Mouse (Mus musculus): ENCODE data around the gene Mfap3.
"Not testable (repeated sequence)": the region's sequence is repeated elsewhere in the genome, so short reads cannot be mapped to it uniquely, and the experiment has no call there.

Gene Mfap3

DNA sequence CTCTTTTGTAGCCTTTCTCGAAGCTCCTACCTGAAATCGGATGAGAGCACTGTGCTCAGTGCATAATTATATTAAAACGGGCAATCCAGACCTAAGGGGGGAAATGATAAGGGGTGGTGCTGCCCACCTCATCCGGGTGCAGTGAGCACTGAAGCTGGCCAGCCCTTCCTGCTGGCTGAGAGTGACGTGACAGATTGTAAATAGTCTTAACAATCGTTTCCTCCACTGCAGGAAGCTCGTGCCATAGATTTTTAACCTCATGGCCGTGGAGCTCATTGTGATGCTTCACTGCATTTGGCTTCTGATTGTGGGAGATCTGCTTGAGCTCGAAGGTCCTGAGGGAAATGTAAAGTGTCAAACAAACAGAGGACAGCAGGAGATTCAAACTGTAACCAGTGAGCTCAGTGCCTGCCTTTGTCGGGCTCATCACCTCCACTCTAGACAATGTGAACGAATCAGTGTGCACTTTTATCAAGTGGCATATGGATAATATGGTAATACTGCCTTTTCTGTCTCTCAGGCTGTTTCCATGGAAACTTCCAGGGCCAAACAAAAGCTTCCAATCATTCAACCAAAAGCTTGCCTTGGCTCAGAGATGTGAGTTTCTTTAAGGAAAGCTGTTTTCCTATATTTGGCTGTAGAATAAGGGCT lies 13.0 kb downstream of the Mfap3 start:
- no peak for DNase-seq (ENCODE audit: low read depth)

DNA sequence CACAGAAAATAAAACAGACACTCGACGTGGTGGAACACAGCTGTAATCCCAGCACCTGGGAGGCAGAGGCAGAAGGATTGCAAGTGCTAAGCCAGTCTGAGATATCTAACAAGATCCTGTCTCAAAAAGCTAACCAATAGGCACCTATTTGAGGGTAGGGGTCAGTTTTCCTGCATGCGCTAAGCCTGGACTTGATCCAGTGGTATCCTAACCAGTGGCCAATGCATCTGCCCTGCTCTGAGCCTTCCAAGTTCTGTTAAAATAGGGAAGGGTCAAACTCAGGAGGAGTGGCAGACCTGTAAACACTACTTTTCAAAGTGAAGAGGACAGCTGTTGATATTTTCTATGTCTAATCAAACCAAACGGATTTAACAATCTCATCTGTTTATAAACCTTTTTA lies 13.8 kb downstream of the Mfap3 start:
- DNase-seq (ENCODE audit: low read depth) = no peak

DNA sequence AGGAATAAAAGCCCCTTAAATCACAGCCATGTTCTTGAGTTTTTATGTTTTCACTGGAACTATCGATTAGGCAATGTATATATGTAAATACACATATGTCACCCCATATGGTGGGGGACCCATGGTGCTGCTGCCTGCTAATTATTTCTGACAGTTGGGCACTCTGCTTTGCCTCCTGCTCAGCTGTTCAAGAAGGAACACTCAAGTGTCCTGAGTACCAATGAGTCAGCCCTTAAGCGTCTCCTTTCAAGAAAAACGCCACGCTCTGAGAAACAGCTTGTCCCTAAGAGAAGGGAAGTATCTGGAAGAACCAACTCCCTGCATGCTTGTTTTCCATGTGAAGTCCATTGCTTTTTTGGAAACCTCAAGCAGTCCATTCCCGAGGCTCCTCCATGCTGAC lies 17.4 kb downstream of the Mfap3 start:
- no peak for DNase-seq (ENCODE audit: low read depth)

DNA sequence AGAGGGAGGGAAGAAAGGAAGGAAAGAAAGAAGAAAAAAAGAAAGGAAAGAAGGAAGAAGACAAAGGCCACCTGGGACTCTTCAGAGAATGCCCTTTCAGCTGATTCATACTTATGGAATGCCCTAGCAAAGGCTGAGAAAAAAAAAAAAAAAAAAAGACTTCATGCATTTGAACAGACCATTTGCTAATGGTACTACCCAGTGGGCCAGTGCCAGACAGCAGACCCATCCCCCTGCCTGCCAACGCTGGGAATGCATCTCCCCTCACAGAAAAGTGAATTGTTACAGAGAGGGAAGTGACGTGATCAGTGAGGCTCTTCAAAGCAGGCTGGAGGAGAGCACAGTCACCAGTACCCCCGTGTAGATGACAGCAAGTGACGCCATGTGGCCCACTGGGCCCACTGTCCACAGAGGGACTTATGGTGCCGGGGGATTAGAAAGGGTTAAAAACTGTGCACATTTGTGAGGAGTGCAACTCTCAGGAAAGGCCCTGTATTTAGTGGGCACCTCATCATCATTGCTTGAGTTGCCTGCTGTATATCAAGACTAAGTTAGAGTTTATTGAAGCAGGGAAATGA lies 21.5 kb downstream of the Mfap3 start:
- no peak for DNase-seq (ENCODE audit: low read depth)

DNA sequence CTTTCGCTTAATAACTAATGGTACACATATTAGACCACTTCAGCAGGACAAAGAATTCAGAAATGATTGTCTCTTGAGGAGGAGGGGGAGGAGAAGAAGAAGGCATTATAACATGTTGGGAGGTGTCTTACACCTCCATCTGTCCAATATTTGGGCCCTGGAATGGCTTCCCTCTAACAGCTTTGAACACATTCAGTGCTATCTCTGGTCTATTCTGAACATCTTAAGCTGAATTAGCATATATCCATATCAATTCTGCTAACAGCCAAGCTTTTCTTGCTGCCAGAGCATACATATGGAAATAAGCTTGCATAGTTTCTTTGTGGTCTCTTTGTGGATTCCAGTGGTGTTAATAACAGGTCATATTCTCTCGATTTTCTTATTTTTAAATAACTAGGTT lies 22.2 kb downstream of the Mfap3 start:
- DNase-seq (ENCODE audit: low read depth) = no peak

DNA sequence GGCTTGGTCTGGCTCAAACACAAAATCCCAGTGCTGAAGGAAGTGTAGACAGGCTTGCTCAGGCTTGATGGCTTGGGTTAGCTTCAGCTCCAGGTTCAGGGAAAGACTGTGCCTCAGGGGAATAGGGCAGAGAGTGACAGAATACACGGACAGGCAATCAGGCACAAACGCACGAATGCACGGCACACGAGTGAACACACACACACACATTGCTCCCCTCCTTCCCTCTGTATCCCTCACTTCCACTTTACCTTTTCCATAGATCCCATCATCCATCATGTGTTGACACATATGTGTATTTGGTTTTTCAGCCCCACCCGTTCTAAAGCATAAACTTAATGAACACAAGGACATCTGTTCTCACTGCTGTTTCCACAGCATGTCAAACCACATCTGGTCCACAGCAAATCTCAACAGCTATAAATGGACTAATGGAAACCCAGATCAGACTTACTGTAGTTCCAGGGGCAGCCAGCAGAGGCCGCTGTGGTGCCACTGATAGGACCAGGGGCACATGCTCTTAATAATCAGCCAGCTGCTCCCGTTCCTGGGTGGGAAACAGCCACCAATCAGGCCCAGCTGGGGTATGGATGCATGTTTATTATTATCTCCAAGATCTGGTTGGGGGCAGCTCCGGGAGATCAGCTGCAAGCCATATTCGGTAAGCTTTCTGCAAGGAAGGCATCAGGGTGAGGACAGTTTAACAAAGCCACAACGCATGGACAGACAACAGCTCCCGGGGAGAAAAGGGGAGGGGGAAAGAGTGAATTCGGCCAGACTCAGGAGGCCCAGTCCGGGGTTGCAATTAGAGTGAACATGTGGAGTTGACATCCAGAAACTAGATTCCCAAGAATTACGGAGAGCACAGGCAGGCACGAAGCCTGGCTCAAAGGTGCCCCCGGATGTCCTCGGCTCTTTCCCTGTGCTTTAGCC lies 30.4 kb downstream of the Mfap3 start:
- peak; percentile 88 for DNase-seq (ENCODE audit: low read depth)

DNA sequence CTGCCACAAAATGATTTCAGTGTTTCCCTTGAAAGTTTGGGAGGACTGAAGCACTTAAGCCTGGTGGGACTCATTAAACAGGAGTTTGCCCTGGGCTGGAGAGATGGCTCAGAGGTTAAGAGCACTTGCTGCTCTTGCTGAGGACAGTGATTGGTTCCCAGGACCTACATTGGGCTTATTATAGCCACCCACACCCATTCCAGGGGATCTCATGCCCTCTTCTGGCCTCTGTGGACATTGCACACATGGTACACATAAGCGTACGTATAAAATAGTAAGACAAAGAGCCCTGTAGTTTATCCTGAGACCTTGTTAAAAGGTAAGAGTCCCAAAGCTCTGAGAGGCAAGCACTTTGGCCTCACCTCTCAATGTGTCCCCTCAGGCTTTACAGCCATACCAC lies 31.8 kb downstream of the Mfap3 start:
- no peak for DNase-seq (ENCODE audit: low read depth)

DNA sequence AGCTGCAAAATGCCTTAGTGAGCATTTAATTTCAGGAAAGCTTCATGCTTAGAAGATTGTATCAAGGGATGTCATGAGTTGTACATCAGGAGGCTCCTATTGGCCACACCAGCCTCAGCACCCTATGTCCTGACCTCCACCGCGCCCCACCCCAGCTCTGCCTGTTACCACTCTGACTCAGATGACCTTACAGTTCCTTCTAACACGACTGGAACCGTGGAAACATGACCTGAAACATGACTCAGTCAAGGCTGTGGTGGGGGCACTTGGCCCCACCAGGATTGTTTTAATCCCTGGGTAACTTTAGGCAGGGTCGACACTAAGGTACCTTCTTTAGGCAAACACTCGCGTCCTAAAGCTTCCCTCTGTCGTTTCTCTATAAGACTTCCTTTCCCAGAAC lies 32.6 kb downstream of the Mfap3 start:
- no peak for DNase-seq (ENCODE audit: low read depth)

DNA sequence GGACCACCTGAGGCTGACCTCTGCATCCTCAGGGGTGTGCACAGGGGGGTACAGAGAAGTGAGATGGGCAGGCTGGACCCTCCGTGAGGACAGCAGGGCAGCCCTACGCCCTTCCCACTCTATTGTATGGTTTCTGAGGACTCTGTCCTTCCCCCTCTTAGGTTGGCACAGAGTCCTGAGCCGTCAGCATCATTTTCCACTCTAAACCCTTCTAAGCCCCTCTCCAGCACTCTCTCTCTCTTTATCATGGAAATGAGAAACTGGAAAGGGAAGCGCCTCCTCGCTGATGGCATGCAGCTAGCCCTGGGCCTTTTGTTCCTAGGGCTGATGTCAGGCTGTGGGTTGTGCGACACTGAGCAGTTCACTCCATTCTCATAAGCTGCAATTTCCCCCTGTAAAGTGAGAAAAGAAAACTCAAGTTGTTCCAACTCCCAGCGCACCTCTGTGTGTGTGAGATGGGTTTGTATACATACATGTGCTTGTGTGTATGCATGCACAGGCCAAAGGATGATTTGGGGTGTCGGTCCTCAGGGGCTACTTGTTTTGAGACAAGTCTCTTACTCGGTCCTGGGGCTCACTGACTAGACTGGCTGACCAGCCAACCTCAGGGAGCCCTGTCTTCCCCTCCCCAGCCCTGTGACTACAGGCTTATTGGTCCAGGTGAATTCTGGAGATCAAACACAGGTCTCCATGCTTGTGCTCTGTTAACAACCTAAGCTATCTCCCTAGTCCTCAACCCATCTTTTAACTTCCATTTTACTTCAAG lies 34.7 kb downstream of the Mfap3 start:
- DNase-seq (ENCODE audit: low read depth) = no peak

DNA sequence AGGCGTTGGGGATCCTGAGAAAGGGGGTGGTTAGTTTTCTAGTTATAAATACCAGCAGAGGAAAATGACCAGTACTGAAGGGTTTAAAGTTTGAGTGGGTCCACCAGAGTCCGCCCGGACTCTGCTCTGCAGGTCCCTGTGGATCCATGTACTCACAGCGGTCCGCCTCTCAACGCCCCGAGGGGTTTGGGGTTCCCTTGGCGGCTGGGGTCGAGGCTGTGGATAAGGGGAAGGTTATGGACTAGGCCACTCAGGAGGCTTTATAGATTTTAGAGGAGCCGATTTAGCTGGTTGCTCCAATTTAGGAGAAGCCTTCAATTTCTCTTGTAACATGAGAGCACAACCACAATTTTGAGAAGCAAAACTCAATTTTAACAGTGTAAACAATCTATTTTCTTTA lies 39.5 kb downstream of the Mfap3 start:
- not testable (repeated sequence) for DNase-seq (ENCODE audit: low read depth)

DNA sequence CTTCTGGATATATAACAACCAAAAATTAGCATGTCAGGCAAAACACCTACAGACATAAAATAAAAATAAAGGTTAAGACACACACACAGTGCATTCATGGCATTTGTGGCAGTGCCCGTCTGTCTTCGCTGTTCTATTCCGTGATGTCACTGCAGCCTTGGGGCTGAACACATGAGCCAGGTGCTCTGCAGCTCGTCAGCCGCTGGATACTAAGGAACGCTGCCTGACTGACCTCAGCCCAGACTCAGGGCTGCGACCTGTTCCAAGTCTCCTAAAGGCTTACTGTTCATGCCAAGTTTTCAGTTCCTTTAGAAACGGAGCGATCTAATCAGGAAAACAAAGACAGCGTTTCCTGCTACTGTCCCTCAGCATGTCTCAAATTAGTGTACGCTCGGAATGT lies 46.1 kb downstream of the Mfap3 start:
- DNase-seq (ENCODE audit: low read depth) = no peak

DNA sequence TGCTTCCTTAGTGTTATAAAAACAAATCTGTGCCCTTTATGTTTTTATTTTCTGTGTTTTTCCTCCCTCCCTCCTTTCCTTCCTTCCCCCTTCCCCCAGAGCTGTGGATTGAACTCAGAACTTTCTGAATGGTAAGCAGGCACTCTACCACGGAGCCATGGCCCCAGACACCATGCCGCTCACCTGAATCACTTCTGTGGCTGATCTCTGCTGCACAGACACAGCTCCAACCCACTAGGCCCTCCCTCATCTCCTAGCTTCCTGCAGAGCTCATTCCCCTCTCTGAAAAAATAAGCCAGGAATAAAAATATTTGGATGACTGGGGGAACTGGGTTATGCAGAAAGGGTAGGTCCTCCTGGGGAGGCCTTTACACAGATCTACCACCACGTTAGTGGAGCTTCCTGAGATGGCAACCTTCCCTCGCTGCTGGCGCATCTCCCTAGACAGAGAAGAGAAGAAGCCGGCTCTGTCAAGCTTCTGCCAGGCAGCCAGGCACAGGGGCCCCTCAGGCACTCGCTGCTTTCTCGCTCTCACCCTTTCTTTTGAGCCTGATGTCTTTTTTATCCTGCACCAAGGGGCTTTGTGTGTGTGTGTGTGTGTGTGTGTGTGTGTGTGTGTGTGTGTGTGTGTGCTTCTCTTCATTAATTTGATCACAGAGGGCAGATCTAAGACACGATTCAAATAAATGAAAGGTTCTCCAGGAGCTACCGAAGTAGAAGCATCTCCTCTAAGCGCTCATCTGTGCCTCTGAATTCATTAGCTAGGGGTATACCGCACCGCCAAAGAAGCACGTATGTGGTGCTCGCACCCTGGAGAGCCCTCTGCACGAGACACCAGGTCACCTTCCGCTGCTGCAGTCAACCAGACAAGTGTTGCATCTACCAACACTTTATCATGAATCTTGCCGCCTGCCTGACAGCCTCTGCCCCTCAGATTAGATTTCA lies 47.9 kb downstream of the Mfap3 start:
- no peak for DNase-seq (ENCODE audit: low read depth)

DNA sequence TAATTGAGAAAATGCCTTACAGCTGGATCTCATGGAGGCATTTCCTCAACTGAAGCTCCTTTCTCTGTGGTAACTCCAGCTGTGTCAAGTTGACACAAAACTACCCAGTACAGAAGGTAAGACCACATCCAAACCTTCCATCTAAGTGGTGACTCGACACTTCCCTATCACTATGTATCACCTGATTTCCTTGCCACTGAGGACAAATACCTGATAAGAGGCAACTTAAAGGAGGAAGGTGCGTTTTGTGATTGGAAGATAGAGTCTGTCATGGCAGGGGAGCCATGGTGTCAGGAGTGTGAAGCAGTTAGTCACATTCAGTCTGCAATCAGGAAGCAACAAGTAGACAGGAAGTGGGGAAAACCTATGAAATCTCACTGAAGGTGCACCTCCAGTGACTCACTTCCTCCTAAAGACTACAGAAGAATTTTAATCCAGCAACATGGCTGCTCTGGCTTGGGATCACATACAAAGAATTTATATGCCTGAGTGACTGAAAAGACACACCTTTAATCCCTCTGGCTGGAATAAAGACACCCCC lies 50.6 kb downstream of the Mfap3 start:
- no peak for DNase-seq (ENCODE audit: low read depth)

DNA sequence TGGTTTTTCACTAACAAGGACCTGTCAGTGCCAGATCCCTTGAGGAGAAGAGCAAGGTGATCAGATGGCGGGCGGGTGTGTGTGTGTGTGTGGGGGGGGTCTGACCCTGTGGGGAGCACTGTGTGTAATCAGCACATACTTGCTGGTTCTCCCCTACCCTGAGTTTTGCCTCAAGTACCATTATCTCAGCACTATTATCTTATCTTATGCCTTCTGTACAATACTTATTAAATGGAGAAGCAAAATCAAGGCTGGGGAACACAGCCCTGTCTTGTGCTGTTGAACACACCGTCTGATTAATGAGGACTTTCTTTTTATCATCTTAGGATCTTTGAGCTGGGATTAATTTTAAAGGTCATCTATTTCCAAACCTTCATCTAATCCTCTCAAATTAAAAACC lies 52.6 kb downstream of the Mfap3 start:
- no peak for DNase-seq (ENCODE audit: low read depth)

DNA sequence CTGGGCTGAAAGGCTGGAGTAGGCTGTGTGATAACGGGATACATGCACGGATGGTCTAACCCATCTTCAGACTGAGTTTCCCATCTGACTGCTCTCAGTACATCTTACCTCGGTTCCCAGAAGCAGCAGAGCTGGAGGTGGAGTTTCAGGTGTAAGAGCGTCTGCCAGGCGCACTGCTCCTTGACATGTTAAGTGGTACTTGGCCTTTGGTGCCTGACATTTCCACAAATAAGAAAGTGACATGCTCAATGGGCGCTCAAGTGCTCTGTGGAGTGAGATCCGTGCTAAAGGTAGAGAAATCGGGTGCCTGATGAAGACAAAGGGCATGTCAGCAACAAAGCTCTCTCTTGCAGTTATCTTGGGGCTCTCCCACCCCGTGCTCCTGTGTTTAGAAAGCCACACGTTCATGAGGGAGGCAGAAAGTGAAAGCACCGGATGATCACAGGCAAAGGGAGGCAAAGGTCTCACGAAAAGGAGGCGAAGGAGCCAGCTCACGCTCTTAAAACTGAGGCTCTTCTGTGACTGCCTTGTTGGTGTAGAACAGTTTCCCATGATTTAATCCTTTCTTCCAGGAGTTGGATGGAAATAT lies 55.3 kb downstream of the Mfap3 start:
- peak; percentile 66 for DNase-seq (ENCODE audit: low read depth)

DNA sequence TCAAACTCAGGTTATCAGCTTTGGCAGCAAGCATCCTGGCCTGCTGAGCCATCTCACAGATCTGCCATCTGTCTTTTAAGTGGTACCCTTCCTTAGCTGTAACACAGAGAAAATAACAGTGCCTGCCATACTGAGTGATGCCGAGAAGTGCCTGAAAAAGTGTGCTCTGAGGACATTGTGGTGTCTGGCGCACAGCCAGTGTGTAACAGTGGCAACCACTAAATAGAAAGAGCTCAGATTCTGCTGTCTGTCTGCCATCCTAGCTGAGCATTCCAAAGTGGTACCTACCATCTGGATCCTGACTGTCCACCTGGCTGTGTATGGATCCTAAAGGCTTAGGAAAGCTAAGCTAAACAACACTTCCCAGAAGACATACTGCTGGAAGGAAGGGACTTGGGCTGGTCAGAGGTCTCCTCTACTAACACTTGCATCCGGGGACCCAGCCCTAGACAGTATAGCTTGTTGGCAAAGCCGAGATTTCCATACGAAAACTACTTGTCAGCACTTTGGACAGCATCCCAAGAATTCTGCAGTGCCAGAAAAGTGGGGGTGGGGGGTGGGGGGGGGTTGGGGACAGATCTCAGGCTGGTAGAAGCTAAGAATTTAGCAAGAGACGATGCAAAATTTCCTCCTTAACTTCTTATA lies 58.5 kb downstream of the Mfap3 start:
- no peak for DNase-seq (ENCODE audit: low read depth)

DNA sequence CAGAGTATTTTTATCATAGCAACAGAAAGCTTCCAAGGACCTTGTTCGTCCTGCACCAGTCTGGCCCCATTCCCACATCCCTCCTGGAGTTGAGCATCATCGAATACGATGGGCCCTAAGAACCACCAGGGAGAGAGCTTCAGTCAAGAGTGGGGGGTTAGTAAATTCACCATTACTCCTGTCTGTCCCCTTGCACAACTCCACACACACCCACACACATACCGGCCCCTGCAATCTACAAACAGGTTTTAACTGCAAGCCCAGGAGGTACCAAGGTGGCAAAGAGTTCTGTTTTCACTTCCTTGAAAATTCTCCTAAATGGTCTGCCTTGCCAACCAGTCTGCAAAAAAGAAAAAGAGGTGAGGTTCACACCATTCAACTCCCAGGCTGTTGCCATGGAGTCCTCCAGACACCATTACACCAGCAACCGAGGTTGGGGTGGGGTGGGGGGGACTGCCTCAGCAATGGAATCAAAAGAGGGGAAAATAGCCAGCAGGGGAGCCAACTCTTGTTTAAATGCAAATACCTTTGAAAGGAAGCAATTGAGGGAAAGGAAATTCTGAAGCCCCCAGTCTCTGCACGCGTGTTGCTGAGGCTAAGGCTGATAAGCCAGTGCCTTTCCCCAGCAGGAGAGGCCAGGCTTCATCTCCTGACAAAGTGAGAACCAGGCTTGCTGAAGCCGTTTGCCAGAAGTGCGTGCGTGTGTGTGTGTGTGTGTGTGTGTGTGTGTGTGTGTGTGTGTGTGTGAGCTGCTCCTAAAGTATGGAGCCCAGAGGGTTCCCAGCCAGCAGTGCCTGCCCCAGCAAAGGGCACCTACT lies 64.6 kb downstream of the Mfap3 start:
- no peak for DNase-seq (ENCODE audit: low read depth)
